Mouse (Mus musculus) testis, postnatal 10 days (tissue): ENCODE measurements around the gene Zc3h15.
"Not testable (repeated sequence)": the region's sequence is repeated elsewhere in the genome, so short reads cannot be mapped to it uniquely, and the experiment has no call there.

Experiments used
- DNase-seq: peaks from one replicate; pipeline ENCODE4 v3.0.0; 2021; ENCODE audit warnings: low spot score

Zc3h15 gene

GRCm38 (mm10) chr2:83644276-83645252 lies at the start of gene Zc3h15:
Gene Zc3h15 (plus strand): TSS chr2:83644435.
- DNase-seq, result peak; percentile 96

DNA sequence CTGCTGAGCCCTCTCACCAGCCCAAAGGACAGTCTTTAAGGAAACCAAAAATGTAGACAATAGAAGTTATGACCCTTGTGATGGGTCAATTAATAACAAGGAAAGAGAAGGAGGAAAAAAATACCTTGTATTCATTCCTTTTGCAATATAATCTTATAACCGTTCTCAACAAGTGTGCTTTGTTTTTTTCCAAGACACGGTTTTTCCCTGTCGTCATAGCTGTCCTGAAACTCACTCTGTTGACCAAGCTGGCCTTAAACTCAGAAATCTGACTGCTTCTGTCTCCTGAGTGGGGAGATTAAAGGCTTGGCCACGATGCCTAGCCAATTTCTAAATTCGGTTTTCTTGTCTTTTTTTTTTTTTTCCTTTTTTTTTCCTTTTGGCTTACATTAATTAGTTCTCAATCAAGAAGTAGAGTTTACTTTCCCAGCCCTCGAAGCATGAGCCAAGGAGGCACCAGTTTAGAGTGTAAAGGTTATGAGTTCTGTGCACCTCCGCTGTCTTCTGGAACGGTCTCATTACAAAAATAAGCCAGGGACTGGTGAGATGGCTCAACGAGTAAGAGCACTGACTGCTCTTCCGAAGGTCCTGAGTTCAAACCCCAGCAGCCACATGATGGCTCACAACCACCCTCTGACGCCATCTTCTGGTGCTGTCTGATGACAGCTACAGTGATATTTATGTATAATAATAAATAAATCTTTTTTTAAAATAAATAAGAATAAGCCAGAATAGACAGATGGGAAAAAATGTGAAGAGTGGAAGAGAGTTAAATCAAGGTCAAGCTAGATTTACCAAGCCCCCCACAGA lies 23.5 kb upstream of the Zc3h15 start:
- no peak for DNase-seq

- DNase-seq, result no peak
Measured at GRCm38 (mm10) chr2:83621511-83621910, 22.7 kb upstream of the Zc3h15 start.

DNA sequence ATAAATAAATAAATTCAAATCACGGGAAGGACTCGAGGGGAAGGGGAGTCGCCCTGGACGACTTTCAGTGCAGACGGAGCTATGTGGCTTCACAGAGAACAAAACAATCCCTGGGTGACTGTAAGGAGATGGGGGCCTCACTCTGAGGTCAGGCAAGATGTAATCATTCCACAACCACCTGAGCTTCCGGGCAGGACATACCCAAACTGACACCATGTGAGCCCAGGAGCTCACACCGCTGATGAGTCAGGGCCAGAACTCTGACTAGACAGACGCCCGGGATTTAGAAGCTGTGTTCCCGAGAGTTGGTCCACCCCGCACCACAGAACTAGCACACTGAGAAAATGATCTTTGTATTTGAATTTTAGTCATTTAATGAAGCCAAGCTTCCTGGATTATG lies 21.4 kb upstream of the Zc3h15 start:
- no peak for DNase-seq

DNA sequence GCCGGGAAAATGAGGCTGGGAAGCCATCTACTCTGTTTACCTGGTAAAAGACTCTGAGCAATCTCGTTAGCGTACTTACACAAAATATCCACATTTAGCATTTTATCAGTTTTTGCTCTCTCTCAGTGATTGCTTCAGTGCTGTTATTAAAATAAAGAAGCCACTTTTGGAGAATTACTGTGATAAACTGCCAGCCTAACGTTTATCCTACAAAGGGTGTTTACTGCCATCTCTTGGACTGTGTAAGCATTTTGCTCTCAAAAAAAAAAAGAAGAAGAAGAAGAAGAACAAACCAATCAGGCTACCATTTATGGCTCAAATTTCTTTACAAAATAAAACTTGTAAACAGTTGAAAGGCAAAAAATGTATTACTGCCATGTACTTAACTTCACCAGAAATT lies 20.2 kb upstream of the Zc3h15 start:
- no peak for DNase-seq

DNA sequence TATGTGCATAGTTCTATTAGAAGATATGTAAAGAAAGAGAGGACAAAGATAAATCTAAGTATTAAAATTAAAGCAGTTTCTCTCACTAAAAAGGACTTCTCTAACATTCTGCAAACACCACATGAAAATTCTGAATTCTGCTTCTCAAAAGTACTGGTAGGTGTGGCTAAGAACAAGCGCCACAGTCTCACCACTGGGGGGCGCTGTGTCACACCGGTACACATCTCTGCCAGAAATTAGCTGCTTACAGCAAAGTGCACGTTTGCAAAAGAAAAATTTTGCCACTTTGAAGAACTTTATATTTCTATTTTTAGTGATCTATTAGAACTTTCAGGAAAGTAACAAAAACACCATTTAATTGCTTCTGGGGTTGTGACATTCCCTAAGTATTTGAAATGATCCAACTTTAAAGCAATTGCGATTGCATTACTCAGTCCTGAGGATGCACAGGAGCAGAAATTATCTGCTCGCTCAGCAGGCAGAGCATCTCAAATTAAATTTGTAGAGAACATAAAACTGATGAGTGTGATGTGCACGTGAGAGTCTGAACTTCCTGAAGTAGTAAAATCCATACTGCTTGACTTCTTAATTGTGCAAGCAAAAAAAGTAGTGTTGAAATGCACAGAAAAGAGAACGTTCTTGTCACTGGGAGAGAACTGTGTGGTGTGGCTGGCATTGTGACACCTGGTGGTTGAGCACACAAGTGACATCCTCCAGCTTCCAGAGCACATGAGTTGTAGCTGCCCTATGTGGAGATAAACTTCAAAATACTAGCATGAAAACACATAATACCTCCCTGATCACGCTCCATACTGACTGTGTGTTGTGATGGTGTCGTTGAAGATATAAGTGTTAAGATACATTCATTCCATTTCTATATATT lies 18.8 kb upstream of the Zc3h15 start:
- peak; percentile 89 for DNase-seq

- no peak for DNase-seq
Measured at GRCm38 (mm10) chr2:83626881-83627280, 17.4 kb upstream of the Zc3h15 start.

GRCm38 (mm10) chr2:83627495-83627894 lies 16.7 kb upstream of the Zc3h15 start:
- DNase-seq, result no peak

- DNase-seq, result no peak
Measured at GRCm38 (mm10) chr2:83627932-83628331, 16.3 kb upstream of the Zc3h15 start.

GRCm38 (mm10) chr2:83641993-83642392 lies 2.2 kb upstream of the Zc3h15 start:
- DNase-seq, result no peak

DNA sequence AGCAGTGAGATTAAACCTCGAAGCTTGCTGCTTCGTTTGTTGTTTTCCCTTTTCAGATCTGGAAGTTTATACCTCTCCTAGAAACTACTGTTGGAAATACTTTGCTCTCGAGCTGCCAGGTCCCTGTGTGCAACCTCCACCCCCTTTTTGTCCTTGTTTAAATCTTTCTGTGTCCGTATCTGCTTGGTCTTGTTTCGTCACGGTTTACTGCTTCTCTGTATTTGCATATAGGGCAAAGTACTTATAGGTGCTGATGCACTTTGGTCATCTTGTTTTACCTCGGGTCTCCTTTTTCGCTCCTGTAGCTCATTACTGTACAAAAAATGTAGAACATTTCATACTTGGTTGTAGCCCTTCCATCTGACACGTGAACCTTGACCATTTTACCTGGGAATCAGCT lies 4.7 kb downstream of the Zc3h15 start:
- DNase-seq, result no peak

DNA sequence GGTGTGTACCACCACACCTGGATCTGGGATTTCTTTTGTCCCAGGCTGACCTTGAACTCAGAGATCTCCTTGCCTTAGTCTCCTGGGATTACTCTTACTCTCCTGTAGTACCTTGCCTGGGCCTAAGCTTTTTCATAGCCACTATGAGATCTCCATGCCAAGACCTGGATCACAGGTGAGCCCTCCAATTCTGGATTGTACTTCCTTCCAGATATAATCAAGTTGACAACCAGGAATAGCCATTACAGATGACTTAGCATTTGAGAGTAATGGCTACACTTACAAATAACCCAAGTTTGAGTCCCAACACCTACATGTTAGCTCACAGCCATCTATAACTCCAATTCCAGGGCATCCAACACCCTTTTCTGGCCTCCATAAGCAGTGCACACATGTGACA lies 8.4 kb downstream of the Zc3h15 start:
- no peak for DNase-seq

DNA sequence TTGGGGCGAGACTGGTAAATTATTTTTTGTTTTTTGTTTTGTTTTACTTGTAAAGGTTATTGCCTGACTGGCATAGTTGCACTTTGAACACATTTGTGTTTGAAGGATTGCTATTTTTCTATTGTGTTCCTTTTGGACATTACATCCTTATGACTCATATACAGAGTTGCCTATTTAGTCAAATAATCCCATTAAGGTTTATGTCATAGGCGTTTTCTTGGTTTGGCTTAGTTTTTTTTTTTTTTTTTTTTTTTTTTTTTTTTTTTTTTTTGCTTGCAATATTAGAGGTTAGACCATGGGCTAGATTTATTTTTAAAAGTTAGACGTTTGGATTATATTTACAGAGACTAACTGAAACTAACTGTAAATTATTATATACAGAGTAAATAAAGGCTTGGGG lies 15.0 kb downstream of the Zc3h15 start:
- no peak for DNase-seq

GRCm38 (mm10) chr2:83660114-83660513 lies 15.9 kb downstream of the Zc3h15 start:
- DNase-seq, result no peak

- no peak for DNase-seq
Measured at GRCm38 (mm10) chr2:83661351-83661750, 17.1 kb downstream of the Zc3h15 start.

GRCm38 (mm10) chr2:83665051-83665450 lies 20.8 kb downstream of the Zc3h15 start:
- DNase-seq, result not testable (repeated sequence)

DNA sequence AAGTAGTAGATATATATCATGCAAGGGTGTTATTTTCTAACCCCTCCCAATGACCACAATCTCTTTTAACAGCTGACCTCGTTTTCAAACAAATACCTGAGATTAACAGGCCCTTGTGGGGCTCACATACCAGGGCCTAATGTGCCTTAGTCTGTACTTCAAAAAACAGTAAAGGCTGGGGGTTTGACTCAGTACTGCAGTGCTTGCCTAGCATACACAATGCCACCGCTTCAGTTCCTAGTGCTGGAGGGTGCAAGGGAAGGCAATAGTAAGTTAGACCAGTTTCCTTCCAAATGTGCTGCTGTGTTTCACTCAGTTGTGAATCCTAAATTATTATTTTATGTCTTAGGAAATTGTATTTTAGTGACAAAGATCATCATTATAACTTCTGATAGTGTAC lies 23.2 kb downstream of the Zc3h15 start:
- no peak for DNase-seq

DNA sequence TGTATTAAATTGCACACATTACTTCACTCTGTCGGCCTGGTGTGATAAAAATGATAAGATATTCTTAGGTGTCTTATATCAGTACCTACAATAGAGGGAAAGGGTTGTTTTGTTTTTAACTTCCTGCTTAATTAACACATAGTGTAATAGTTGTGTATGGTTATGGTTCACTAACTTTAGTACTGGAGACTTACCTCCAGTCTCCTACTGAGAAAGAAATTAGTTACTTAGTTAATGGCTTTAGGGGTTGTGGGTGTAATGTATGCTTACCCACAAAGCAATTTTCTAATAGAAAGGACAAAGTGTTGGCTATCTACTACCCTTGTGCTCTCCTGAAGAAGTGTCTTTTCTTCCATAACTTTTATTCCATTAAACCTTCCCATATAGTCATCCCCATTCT lies 23.8 kb downstream of the Zc3h15 start:
- no peak for DNase-seq

GRCm38 (mm10) chr2:83669988-83670387 lies 25.8 kb downstream of the Zc3h15 start:
- DNase-seq, result no peak

DNA sequence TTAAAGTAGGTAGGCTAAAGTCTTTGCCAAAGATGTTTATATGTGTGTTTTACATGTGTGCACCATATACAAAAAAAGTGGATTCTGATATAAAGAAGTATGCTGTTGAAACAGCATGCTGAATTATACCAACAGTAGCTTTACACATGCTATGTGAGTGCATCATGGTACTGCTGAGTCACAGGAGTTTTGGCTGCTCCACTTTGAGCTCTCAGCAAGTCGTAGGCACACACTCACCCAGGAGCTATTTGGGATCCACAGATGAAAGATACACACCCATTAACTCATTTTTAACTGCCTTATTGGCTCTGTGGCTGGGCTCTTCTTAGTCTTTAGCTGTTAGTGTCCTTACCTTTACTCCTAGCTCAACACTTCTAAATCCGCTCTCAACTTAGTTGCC lies 27.6 kb downstream of the Zc3h15 start:
- DNase-seq, result no peak

- no peak for DNase-seq
Measured at GRCm38 (mm10) chr2:83673067-83673466, 28.8 kb downstream of the Zc3h15 start.

- no peak for DNase-seq
Measured at GRCm38 (mm10) chr2:83673843-83674242, 29.6 kb downstream of the Zc3h15 start.
